In genomic region chr5:118590868-118591267, GRCm38 (mm10) we compare ENCODE assay signal across 16 mouse cellular contexts. TPM values are rescaled to one million over a fixed set of nuclear protein-coding genes. Genes with fewer than 3 reads are reported as not detected.
DNase-seq lines count a peak whose midpoint lies in the region; ATAC-seq and TF ChIP-seq lines count a peak whose summit lies in the region.
"Had no signal": no experiment of that assay in that cellular context is flagged by ENCODE, and none has a peak within 500 bp of the region (broad histone marks: within the 10 kb centered on the region; RNA-seq: fewer than 3 reads in every experiment).

No protein-coding gene starts in this region.

- H3K9me3 ChIP-seq in heart, postnatal 0 days (replicated peaks; ENCODE audit: control insufficient read depth, low read length): no peaks in the 10 kb centered on the region
- H3K9me3 ChIP-seq: embryonic facial prominence, embryonic 12.5 days; limb, embryonic 15.5 days had no signal

- H3K27ac ChIP-seq in heart, postnatal 0 days (ENCODE audit: low read depth): 0 out of 2 replicates have a peak overlapping the region, but pooled peaks have one; percentile 25
- H3K27ac ChIP-seq in heart, adult 2 months: no peak overlapping the region
- H3K27ac ChIP-seq: embryonic facial prominence, embryonic 12.5 days had no signal

- no peak for TF ChIP-seq CTCF in heart, postnatal 0 days (IDR thresholded peaks at IDR 0.05; ENCODE audit: low read depth)
- TF ChIP-seq CTCF in heart, adult 2 months (IDR thresholded peaks at IDR 0.05): no peak

- H3K36me3 ChIP-seq in heart, postnatal 0 days (replicated peaks; ENCODE audit: control insufficient read depth, insufficient read depth, low read length): 0 out of 2 replicates have a peak, but pooled peaks cover 2% of the 10 kb centered on the region
- no peaks in the 10 kb centered on the region; the same call in 1 of the 2 replicates for H3K36me3 ChIP-seq in heart, adult 2 months (ENCODE audit: control insufficient read depth, insufficient read depth, low read length)
- H3K36me3 ChIP-seq: limb, embryonic 15.5 days had no signal

- H3K4me1 ChIP-seq in heart, postnatal 0 days (ENCODE audit: control insufficient read depth, insufficient read depth): peaks cover 30% of the 10 kb centered on the region
- H3K4me1 ChIP-seq in heart, adult 2 months (ENCODE audit: control insufficient read depth, insufficient read depth, low read length): peaks cover 28% of the 10 kb centered on the region

- H3K79me2 ChIP-seq in heart, adult 2 months (replicated peaks; ENCODE audit: control insufficient read depth, insufficient read depth, low read length): peaks cover 16% of the 10 kb centered on the region

- H3K27me3 ChIP-seq in heart, postnatal 0 days (ENCODE audit: control insufficient read depth, insufficient read depth, low read length): no peaks in the 10 kb centered on the region
- H3K27me3 ChIP-seq in heart, adult 2 months (ENCODE audit: control insufficient read depth, insufficient read depth, low read length): no peaks in the 10 kb centered on the region
- H3K27me3 ChIP-seq: embryonic facial prominence, embryonic 12.5 days; limb, embryonic 15.5 days had no signal

- H3K4me2 ChIP-seq in heart, postnatal 0 days (ENCODE audit: low read depth, low read length): no peak overlapping the region
- H3K4me2 ChIP-seq: midbrain, embryonic 11.5 days had no signal

- H3K9ac ChIP-seq in heart, postnatal 0 days (replicated peaks; ENCODE audit: low read depth, low read length): no peak overlapping the region
- no peak overlapping the region for H3K9ac ChIP-seq in heart, adult 2 months (ENCODE audit: low read depth, low read length)
- H3K9ac ChIP-seq: embryonic facial prominence, embryonic 12.5 days; limb, embryonic 15.5 days had no signal

- TF ChIP-seq EP300 in heart, postnatal 0 days (IDR thresholded peaks at IDR 0.05; ENCODE audit: low read depth): no peak
- TF ChIP-seq EP300 in heart, adult 2 months (IDR thresholded peaks at IDR 0.05; ENCODE audit: insufficient read depth, low read depth, low read length): no peak

- TF ChIP-seq POLR2A in heart, adult 2 months (IDR thresholded peaks at IDR 0.05; ENCODE audit: insufficient read depth, low read depth, low read length): no peak

- no peak for ATAC-seq in heart, postnatal 0 days (ENCODE audit: insufficient read depth, low read depth)
- ATAC-seq in CD4-positive, CD25-positive, alpha-beta regulatory T cell, adult 4 months: peak; percentile 40
- ATAC-seq: lung, postnatal 0 days had no signal

- WGBS in heart, postnatal 0 days: 60% methylated on average over 6 of the region's 6 CpGs
- WGBS in heart, adult 2 months: 57% methylated on average over 6 of the region's 6 CpGs

- intact Hi-C loops in heart, adult 2 months (cut with DNase I): no loop called here
- intact Hi-C loops in left cerebral cortex, postnatal 36 days (cut with DNase I): no loop called here

- DNase-seq in heart, postnatal 0 days (ENCODE audit: low spot score): no peak
- no peak for DNase-seq in heart, adult 2 months
- peak; percentile 37 for DNase-seq in induced T-regulatory cell, adult 2 months (ENCODE audit: low read depth)
- DNase-seq in thymus, postnatal 10 days (ENCODE audit: low spot score in 2 of 2): peak; percentile 35 to 49
- DNase-seq in B cell, adult 2 months: no peak
- no peak for DNase-seq in left cerebral cortex, postnatal 36 days (ENCODE audit: low spot score in 2 of 2)
- DNase-seq in gastrocnemius, postnatal 4 days (ENCODE audit: low spot score in 2 of 2): no peak
- DNase-seq: cerebellum, postnatal 36 days; heart, adult 18-20 months; kidney, postnatal 10 days; right cerebral cortex, adult 18-20 months had no signal

- H3K4me3 ChIP-seq in heart, postnatal 0 days (ENCODE audit: low read depth, low read length): no peak overlapping the region
- H3K4me3 ChIP-seq in heart, adult 2 months: no peak overlapping the region
- H3K4me3 ChIP-seq: embryonic facial prominence, embryonic 12.5 days; limb, embryonic 15.5 days had no signal

RNA-seq across cellular contexts. Expression of gene Med13l, which starts 30.4 kb away (rescaled TPM):
- total RNA-seq in heart, postnatal 0 days (2014; rRNA removed; ENCODE audit: low replicate concordance): 11.4 and 17.4 TPM in 2 replicates
- 4.8 and 5.2 TPM in 2 replicates for polyA plus RNA-seq in heart, postnatal 0 days (2015; fragmentation: Nextera tagmentation; extraction: Ambion mirVana)
- total RNA-seq in heart, adult 2 months (2021): 10 to 100 TPM; 29.9 to 30.8 TPM
- 10.4 and 11.0 TPM in 2 replicates for polyA plus RNA-seq in heart, adult 2 months (2012; rRNA removed)
- polyA plus RNA-seq in CD4-positive, CD25-positive, alpha-beta regulatory T cell, adult 4 months (2017; shearing (Covaris generic)): 10 to 100 TPM; 22.0 to 25.3 TPM
- 100 to 1,000 TPM in 1 of 2 experiments, 10 to 100 TPM in 1; 92.1 to 129 TPM for total RNA-seq in left cerebral cortex, postnatal 36 days (2021)
- 10 to 100 TPM; 38.6 to 42.3 TPM for total RNA-seq in gastrocnemius, postnatal 4 days (2021)

Comparison
In these comparisons a context has a peak if more than half of its experiments do, and no peak if none do; other contexts are left out.
1. DNase-seq: peak in induced T-regulatory cell, adult 2 months (single experiment) and thymus, postnatal 10 days (2 of 2); none in heart, postnatal 0 days (single experiment), heart, adult 2 months (0 of 2), B cell, adult 2 months (0 of 2), left cerebral cortex, postnatal 36 days (0 of 2) and gastrocnemius, postnatal 4 days (0 of 2).